Mouse (Mus musculus): Measurements from ENCODE around the gene Vmn1r9. TPM values are rescaled to one million over a fixed set of nuclear protein-coding genes. Genes with fewer than 3 reads are reported as not detected.

Gene Vmn1r9
- polyA plus RNA-seq (2014; fragmentation: Illumina TruSeq; extraction: RNeasy Lipid Tissue Mini Kit (QIAGEN cat#74804)): not detected

GRCm38 (mm10) chr6:57066487-57066886 lies at the start of gene Vmn1r9:
TSS of gene Vmn1r9 (plus strand) at chr6:57066787.

DNA sequence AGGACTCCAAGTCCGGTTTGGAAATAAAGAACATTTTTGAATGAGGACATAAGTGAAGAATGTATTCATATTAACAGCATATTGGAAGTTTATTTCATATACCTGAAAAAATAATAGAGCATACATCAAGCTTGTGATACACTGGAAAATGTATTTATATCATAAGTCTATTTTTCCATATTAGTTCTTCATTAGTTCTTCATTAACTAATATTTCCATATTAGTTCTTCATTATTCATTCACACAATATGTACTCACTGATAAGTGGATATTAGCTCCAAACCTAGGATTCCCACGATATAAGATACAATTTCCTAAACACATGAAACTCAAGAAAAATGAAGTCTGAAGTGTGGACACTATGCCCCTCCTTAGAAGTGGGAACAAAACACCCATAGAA lies 41.4 kb upstream of the Vmn1r9 start, which contains the start of gene Vmn1r7:
Vmn1r7 (minus strand) TSS at position 101 of the 400 bp plus-strand sequence.

DNA sequence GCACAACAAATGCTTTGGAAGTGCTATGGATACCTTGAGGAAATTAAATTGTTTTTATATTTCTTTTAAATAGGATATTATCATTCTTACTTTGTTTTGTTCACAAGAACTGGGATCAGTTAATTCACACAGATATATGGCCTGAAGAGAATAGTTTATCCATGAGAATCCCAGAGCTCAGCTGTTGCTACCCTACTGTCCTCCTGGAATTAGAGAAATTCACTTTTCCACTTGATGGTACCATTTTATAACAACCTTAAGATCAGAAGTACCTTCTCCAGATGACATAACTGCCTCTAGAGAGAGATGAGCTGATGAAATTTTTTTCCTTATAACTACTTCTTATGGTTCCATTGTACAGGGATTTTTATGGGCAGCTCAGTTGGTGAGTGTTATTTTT lies 34.6 kb upstream of the Vmn1r9 start, which contains the start of gene Vmn1r8:
Vmn1r8 (plus strand) TSS at position 301 of the 400 bp plus-strand sequence.

DNA sequence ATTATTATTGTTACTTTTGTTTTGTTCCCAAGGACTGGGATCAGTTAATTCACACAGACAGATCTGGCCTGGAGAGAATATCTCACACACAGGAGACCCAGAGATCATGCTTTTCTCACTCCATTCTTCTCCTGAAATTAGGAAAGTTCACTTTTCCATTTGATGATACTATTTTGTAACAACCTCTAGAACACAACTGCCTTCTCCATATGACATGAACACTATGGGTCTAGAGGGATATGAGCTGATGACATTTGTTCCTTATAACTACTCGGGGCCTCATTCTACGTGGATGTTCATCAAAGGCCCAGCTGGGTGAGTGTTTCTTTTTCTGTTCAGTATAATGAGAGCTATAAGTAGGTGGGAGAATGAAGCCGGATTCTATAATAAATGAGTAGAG lies 42.6 kb downstream of the Vmn1r9 start, which contains the start of gene Vmn1r10:
Vmn1r10 (plus strand) TSS at position 301 of the 400 bp plus-strand sequence.

Other genes with a start within 250 kb of the Vmn1r9 start
- gene Fkbp9, start 234.7 kb upstream of the Vmn1r9 start, polyA plus RNA-seq (2014; fragmentation: Illumina TruSeq; extraction: RNeasy Lipid Tissue Mini Kit (QIAGEN cat#74804)): 132 TPM
- 128 TPM for gene Nt5c3, start 142.9 kb upstream of the Vmn1r9 start, polyA plus RNA-seq (2014; fragmentation: Illumina TruSeq; extraction: RNeasy Lipid Tissue Mini Kit (QIAGEN cat#74804))
- 0.46 TPM for gene Vmn1r4, start 142.8 kb upstream of the Vmn1r9 start, polyA plus RNA-seq (2014; fragmentation: Illumina TruSeq; extraction: RNeasy Lipid Tissue Mini Kit (QIAGEN cat#74804))
- gene Vmn1r5, start 96.5 kb upstream of the Vmn1r9 start, polyA plus RNA-seq (2014; fragmentation: Illumina TruSeq; extraction: RNeasy Lipid Tissue Mini Kit (QIAGEN cat#74804)): not detected
- not detected for gene Vmn1r6, start 69.5 kb upstream of the Vmn1r9 start, polyA plus RNA-seq (2014; fragmentation: Illumina TruSeq; extraction: RNeasy Lipid Tissue Mini Kit (QIAGEN cat#74804))
- gene Vmn1r7, start 41.5 kb upstream of the Vmn1r9 start, polyA plus RNA-seq (2014; fragmentation: Illumina TruSeq; extraction: RNeasy Lipid Tissue Mini Kit (QIAGEN cat#74804)): not detected
- not detected for gene Vmn1r8, start 34.5 kb upstream of the Vmn1r9 start, polyA plus RNA-seq (2014; fragmentation: Illumina TruSeq; extraction: RNeasy Lipid Tissue Mini Kit (QIAGEN cat#74804))
- gene Vmn1r10, start 42.7 kb downstream of the Vmn1r9 start, polyA plus RNA-seq (2014; fragmentation: Illumina TruSeq; extraction: RNeasy Lipid Tissue Mini Kit (QIAGEN cat#74804)): not detected
- not detected for gene Vmn1r11, start 66.7 kb downstream of the Vmn1r9 start, polyA plus RNA-seq (2014; fragmentation: Illumina TruSeq; extraction: RNeasy Lipid Tissue Mini Kit (QIAGEN cat#74804))
- gene Vmn1r12, start 90.1 kb downstream of the Vmn1r9 start, polyA plus RNA-seq (2014; fragmentation: Illumina TruSeq; extraction: RNeasy Lipid Tissue Mini Kit (QIAGEN cat#74804)): not detected
- not detected for gene Vmn1r13, start 136.5 kb downstream of the Vmn1r9 start, polyA plus RNA-seq (2014; fragmentation: Illumina TruSeq; extraction: RNeasy Lipid Tissue Mini Kit (QIAGEN cat#74804))
- gene Vmn1r14, start 164.9 kb downstream of the Vmn1r9 start, polyA plus RNA-seq (2014; fragmentation: Illumina TruSeq; extraction: RNeasy Lipid Tissue Mini Kit (QIAGEN cat#74804)): not detected
- gene Vmn1r15, start 191.2 kb downstream of the Vmn1r9 start, polyA plus RNA-seq (2014; fragmentation: Illumina TruSeq; extraction: RNeasy Lipid Tissue Mini Kit (QIAGEN cat#74804)): not detected